Mouse (Mus musculus) ovary, adult 18-20 months (tissue): Measurements from ENCODE around the gene Spsb1.

Source experiments
- DNase-seq: peaks from one replicate; pipeline ENCODE4 v3.0.0; 2022; ENCODE audit warnings: low spot score, mixed read lengths

Spsb1 gene

DNA sequence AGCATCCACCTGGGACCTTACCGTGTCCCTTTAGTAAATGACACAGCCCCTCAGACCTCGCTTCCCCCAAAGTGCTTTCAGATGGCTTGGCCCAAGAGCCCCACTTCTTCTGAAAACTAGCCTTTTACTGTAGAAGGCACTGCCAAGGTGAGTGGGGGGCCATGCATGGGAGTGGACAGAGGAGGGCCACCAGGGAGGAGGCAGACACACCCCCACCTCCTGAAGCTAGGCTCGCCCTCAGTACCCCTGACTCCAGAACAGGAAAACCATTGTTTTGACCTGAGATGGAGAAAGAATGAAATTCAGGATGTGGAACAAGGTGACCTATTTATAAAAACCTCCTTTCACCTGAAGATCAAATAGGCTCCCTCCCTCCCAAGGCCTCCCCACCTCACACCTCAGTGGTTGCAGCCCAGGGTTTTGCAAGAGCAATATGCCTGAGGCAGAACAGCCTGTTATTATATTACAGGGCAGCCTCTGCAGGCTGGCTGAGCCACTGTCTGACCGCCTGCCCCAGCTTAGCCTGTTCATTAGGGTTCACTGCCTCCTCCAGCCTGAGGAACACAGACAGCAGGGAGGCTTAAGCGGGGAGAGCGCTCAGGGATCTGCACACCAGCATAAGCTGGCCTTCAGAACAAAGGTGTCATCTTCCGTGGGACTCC is 41.0 kb downstream of the Spsb1 start:
- no peak for DNase-seq

DNA sequence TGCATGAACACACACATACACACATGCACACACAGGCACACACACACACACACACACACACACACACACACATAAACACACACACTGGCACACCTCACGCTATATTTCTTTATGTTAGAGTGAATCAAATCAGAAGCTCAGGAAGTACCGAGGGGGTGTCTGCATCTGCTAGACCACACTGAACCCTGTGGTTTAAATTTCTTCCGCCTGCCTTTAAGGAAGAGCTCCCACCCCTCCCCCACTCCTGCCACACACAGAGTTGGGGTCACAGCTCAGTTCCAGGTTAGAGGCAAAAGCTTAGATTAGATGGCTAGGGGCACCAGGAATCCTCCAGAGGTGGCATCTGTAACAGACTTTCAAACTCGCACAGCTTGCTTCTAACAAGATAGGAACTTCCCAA is 42.4 kb downstream of the Spsb1 start:
- DNase-seq, result no peak

DNA sequence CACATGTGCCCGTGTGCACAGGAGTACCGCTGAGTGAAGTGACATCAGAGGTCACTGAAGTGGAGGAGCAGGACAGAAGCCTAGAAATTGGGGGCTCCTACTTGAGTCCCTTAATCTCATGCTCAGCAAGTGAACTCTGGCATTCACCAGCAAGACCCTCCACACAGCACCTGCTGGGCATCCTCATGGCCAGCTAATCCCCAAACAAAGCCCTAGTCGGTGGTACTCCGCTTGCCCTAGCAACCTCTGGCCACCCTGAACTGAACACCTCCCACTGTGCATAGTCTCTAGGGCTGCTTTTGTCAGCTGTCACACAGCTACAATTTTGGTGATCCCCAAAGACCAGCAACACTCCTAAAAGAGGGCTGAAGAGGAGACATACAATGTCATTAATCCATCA is 44.3 kb downstream of the Spsb1 start:
- DNase-seq, result no peak

DNA sequence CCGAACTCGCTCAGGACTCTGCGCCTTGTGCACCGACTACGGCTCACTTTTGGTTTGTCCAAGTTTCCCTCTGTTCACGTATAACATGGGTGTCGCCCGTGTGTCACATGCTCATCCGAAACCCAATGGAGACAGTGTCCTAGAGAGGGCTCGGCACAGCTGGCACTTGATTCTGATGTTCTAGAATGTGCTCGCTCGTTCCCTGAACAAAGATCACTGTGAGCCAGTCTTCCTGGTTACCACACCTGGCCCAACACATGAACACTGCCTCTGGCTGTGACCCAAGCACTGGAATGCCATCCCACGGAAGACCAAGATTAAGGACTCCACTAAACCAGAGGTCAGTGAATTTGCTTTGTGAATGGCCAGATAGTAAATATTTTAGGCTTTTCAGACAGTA is 45.3 kb downstream of the Spsb1 start:
- no peak for DNase-seq

DNA sequence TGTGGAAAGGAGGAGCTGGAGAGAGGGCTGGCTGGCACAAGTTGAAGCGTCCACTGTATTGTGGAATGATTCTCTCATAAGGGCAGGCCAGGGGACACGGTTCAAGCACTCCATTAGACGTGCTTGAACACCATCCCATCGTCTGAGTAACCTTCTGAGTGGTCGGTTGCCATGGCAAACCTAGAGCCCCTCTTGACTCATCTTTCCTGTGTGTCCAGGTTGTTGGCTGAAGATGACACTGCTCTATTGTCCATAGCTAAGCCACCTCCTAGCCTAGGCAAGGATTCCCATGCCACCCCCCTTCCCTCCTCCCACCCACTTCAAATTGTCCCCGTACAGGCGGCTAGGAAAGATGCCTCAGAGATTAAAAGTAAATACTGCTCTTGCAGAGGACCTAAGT is 45.9 kb downstream of the Spsb1 start:
- no peak for DNase-seq

DNA sequence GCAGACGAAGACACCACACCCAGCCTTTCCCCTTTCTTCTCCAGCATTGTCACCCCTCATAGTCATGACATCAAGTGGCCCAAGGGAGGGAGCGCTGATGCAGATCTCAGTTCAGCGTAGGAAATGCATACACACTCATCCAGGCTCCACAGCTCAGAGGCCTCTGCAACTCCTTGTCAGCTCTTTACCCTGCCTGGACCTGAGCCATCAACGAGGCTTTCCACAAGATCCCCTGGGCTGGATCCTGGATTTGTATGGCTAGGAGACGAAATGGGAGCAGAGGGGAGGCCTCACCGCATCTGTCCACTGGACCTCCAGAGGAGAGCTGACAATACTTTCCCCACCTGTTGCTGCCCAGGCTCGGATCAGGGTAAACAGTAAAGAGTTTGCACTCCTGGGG is 47.2 kb downstream of the Spsb1 start:
- DNase-seq, result no peak

DNA sequence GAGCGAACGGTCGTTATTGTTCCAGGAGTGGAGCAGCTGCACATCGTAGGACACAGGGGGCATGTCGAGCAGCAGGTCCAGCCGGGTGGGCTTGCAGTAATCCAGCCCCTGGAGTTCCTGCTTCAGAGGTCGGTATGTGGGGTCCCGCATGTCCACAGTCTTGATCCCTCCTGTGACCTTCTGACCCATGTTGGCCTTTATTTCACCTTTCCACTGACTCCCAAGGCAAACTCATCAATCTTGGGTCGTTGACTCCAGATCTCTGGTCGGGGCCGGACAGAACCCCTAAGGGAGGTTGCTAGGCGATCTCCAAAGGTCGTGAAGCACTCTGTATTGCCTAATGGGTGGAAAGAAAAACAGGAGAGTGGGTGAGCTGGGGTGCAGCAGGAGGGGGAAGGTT is 47.9 kb downstream of the Spsb1 start:
- DNase-seq, result no peak

DNA sequence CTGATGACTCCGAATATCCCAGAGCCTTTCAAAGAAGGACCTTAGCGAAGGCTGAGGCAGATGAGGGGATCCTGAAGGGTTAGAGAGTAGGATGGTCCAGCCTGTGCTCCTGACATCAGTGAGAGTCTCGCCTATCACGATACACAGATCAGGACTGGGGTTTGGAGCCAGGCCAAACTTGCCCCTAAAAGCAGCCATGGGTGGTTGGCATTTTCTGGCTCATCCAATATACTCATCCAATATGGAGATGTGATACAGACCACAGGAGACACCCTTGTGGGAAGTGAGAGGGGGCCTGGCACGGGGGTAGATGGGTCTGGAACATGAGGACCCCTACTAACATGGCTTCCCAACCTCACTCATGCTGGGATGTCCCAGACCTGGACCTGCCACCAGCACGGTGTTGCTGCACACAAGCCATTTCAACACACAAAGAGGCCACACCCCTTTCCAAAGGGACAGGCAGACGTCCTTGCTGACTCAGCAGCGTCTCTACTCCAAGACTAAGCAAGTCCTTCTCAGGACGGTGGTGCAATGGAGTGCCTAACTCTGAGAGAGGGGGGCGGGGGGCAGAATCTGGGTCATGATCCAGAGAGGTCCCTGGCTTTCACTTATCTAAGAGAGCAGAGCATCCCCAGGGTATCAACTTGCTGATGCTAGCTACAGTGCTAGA is 49.4 kb downstream of the Spsb1 start:
- DNase-seq, result no peak

DNA sequence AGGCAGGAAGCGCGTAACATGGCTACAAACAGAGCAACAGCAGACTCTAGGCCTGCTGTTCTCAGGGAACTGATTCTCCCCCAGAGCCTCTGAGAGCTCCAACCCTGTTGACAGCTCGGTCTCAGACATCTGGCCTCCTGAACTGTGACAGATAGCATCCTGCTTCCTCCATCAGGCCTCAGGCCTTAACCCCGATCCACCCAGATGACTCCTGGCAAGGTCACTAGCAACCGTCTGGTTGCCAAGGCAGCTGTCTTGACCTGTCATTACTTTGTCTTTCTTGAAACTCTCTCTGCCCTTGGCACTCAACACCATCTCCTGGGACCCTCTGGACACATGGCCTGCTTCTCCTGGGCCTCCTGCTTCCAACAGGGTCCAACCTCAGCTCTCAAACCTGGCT is 51.8 kb downstream of the Spsb1 start:
- no peak for DNase-seq

DNA sequence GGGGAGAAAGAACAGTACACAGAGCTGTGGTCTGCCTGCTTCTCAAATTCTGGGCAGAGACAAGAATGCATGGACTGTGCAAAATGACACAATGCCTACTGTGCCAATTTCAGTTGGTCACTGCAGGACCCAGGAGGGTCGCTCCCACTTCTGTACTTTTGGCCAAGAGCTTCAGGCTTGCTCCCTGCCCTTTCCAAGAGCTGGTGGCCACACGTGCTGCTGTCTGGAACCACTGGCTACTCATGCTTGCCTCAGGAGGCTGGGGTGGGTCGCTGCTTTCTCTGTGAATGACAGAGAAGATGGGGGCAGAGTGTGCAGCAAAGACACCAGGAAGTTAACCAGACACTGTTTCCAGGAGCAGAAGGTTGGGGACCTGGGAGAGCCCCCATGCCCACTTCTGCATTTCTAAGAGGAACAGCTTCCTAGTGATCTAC is 53.5 kb downstream of the Spsb1 start:
- DNase-seq, result no peak

DNA sequence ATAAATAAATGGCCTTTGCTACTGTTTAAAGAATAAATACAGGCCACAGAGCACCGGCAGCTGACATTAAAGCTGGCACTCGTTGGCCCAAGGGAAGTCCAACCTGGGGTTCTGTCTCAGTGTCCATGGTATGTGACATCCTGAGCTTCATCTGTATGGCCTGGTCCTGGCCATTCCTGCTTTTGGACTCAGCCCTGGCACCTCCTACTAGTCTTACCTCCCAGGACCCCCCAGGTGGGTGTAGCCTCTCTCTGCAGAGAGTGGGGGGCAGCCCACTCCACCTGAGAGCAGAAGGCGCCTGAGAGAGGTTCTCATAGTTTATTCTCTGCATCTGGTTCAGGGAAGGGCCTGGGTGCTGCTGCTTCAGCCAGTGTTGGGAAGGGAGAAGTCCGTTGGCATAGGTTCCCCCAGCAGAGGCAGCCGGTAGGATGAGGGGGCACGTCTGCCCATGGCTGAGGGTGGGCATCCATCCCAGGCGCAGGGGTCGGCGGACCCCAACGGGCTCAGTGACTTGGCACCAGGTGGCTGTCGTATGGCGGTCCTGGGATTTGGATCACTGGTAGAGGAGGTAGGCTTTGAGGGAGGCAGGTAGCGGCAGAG is 57.1 kb downstream of the Spsb1 start:
- DNase-seq, result no peak

DNA sequence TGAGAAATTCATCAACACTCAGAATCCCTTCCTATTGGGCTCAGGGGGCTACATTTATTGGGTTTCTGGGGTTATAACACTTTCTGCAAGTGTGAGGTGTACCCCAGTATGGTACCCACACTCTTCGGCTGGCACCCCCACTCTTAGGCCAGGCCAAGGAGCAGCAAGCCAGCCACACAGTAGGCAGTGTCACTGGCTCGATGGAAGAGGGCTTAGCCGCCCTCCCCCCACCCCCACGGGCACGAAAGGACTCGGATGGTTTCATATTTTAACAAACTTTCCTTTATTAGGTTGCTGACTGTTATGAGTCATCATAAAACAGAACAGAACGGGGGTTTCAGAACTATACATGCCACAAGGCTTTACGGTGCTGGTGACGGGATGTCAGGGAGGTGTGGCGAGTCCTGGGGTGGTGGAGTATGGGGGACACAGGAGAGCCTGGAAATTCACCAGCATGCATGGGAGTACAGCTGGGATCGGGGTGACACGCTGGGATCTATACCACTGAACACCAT is 58.8 kb downstream of the Spsb1 start:
- no peak for DNase-seq

DNA sequence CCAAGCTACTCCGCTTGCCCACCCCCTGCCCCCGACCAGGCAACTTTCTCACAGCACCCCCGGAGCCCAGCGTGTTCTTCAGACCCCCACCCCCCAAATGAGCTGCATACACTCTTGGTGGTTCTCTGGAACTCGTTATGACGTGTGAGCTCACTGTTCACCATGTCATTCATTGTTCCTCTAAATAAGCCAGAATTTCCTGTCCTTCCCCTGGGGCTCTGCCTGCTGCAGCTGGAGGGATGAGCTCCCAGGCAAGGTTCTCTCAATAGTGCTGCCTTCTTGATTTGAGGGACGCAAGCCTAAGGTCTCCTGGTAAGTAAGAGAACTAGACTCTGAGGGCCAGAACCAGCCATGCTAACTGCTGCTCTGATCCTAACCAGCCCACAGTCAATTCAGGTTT is 59.6 kb downstream of the Spsb1 start:
- DNase-seq, result no peak

DNA sequence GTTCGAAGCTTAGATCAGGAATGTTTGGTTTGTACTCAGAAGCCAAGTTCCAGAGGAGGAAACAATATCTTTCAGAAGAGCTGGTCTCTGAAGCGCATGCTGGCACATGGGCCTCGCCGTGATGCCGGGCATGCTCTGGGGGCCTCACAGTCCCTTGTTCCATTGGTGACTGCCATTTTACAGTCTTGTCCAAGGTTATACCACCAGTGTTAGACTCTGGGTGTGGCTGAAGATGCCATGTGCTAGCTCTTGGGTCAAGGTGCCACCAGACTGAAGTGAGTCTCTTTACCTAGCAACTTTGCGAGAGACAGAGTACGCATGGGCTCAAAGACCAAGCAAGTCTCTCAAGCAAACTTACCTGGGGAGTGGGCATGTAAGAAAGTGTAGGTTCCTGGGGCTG is 60.5 kb downstream of the Spsb1 start:
- no peak for DNase-seq

DNA sequence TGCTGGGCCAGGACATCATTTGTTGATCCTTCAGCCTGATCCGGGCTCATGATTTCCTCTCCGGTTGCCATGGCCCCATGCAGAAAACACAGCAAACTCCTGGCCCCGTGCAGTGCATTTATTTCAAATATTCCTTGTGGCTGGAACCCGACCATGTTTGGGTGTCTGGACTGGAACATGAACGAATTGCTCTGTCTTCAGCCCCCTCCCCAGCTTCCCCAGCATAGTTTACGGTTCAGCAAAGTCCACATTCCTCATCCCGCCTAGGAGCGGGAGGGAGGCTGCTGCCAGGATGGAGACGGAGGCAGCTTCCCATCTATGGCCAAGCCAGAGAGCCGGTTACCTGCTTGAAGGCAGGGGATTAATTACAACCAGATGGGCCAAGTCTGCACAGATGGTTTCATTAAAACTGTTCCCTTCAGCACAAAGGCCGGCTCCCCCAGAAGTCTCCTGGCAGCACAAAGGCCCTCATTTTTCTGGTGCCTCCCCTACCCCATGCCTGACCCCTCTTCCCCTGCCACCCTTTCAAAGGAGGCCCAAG is 61.2 kb downstream of the Spsb1 start:
- peak; percentile 47 for DNase-seq

DNA sequence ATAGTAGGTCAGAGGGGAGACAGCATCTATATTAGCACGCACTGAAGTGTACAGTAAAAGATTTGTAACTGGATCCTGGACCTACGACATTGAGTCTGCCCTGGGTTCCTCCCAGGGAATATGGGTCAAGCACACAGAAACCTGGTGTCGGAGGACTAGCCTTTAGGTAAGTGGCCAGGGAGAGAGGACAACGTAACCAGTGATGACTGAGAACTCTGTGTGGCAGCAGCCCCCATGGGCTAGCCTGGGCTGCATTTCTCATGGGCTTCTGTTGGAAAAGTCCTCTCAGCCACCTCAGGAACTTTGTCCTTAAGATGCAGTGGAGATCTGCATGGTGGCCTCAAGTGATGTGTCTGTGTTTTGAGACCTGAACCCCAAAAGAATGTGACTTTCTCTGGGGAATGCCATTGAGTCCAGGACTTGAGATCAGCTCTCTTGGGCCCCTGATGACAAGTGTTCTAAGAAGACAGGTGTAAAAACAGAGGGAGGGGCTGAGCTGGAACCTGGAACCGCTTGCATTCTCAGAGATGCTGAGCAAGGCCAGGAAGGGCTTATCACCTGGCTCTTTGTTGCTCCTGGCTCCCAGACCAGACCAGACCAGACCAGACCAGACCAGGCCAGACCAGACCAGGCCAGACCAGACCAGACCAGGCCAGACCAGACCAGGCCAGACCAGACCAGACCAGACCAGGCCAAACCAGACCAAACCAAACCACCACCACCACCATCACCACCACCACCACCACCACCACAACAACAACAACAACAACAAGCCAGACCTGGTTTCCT is 63.5 kb downstream of the Spsb1 start:
- DNase-seq, result no peak

DNA sequence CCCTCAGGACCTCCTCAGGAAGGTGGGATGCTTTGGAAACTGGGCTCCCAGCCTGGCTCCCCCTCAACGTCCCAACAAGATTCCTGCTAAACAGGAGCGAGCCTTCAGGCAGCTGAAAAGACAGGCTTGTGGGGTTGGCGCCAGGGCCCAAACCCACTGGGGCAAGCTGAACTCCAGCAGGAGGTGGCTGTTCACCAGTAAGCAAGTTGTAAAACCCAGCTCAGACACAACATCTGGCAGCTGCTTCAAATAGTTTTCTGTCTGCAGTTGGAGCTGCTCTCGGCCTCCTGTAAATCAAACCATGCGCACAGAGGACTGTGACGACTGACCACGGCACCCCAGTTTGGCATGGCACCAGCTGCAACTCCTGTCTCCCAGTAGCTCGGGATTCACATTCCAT is 64.3 kb downstream of the Spsb1 start:
- peak; percentile 75 for DNase-seq

DNA sequence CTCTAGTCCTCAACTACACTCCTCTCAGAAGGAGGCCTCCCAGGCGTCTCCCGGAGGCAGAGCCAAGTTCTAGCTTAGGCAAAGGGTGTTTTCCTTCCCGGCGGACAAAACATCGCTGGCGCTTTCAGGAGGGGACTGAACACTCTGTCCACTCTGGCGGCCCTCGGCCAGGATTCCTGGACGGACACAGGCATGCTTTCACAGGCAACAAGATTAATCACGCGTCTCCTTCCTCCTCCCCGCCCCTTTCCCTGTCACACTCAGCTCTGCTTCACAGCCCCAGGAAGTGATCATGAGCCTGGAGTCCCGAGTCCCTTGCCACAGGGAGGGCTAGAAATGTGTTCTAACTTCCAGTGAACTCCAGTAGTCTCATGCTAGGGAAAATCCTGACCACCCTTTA is 65.0 kb downstream of the Spsb1 start:
- DNase-seq, result peak; percentile 83

DNA sequence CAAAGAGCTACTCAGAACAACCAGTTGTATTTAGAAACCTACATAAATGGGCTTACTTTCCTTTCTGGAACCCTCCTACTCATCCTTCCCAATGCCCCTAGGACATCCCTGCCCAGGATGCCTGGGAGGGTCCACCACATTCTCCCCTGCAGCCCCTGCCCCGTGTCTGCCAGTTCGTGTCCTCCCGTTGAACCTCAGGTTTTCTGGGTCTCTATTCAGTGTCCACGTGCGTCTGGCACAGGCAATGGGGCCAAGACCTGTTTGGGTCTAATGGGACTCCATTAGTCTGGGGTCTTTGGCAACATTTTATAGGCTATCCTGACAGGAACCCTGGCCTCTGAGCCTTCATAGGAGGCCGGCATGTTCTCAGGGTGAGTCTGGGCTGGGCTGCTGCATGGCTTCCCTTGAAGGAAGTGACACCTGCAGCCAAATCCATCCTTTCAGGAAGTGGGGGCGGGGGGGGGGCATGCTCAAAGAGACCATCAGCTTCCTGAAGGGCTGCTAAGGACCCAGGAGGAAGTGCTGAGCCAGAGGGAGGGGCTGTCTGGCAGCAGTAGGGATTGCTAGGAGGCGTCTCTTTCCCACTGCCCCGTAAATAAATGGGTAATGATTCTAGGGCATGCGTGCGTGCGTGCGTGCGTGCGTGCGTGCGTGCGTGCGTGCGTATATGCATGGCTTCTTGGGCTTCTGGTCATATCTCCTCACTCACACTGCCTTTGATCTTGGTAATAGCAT is 65.9 kb downstream of the Spsb1 start:
- DNase-seq, result no peak

DNA sequence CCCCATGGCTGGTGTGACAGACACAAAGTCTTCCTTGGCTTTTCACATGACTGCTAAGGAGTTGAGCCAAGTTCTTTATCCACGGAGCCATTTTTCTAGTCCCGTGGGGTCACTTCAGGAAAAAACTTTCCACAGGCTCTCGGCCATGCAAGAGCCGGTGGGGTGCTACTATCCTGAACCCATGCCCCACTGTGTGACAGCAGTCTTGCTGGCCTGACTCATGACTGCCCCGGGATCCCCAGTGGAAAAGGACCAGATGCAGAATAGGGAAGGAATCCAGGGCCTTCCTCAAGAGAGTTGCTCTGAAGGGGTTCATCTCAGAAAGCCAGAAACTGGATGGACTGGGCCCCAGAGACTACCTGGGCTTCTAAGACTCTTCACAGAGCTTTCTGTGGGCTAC is 66.7 kb downstream of the Spsb1 start:
- no peak for DNase-seq
